Mouse (Mus musculus): ENCODE data around the gene Ltn1. TPM values are rescaled to one million over a fixed set of nuclear protein-coding genes. Genes with fewer than 3 reads are reported as not detected.

The Ltn1 gene
- total and polyA plus RNA-seq, 2 experiments from 2014 or later: 11.2 to 12.9 TPM

GRCm38 (mm10) chr16:87441089-87441488 is 8.7 kb upstream of the Ltn1 start:
- H3K36me3 ChIP-seq (replicated peaks; ENCODE audit: control insufficient read depth, insufficient read depth, low read length): peaks cover 7% of the 10 kb centered on the region
- ATAC-seq (ENCODE audit: insufficient read depth, low read depth) (no peak), DNase-seq (ENCODE audit: low spot score) (peak; percentile 26)
- H3K4me2 ChIP-seq (ENCODE audit: low read depth, low read length): peak overlapping the region; percentile 83
- H3K27me3 ChIP-seq (ENCODE audit: control insufficient read depth, insufficient read depth, low read length): no peaks in the 10 kb centered on the region
- WGBS: 20% methylated on average over 9 of the region's 9 CpGs
- peak overlapping the region; percentile 89; the same call in 1 of the 2 replicates for H3K27ac ChIP-seq (ENCODE audit: low read depth)
- H3K4me1 ChIP-seq (ENCODE audit: control insufficient read depth, insufficient read depth): peaks cover 14% of the 10 kb centered on the region
- peak overlapping the region; percentile 69 for H3K9ac ChIP-seq (replicated peaks; ENCODE audit: low read depth, low read length)
- peak overlapping the region; percentile 72 for H3K4me3 ChIP-seq (ENCODE audit: low read depth, low read length)
- H3K9me3 ChIP-seq (replicated peaks; ENCODE audit: control insufficient read depth, low read length): no peaks in the 10 kb centered on the region
- TF ChIP-seq CTCF (IDR thresholded peaks at IDR 0.05; ENCODE audit: low read depth) (peak; percentile 47), EP300 (IDR thresholded peaks at IDR 0.05; ENCODE audit: low read depth) (no peak)

- ATAC-seq (ENCODE audit: insufficient read depth, low read depth): peak; percentile 97
- Histone ChIP-seq H3K27ac (ENCODE audit: low read depth) (peak within 1 kb of the TSS; percentile 89), H3K4me1 (ENCODE audit: control insufficient read depth, insufficient read depth) (peaks cover 14% of the 10 kb centered on the region), H3K4me3 (ENCODE audit: low read depth, low read length) (peak within 1 kb of the TSS; percentile 72), H3K36me3 (replicated peaks; ENCODE audit: control insufficient read depth, insufficient read depth, low read length) (peaks cover 8% of the 10 kb centered on the region), H3K9me3 (replicated peaks; ENCODE audit: control insufficient read depth, low read length) (no peaks in the 10 kb centered on the region), H3K4me2 (ENCODE audit: low read depth, low read length) (peak within 1 kb of the TSS; percentile 83), H3K27me3 (ENCODE audit: control insufficient read depth, insufficient read depth, low read length) (no peaks in the 10 kb centered on the region), H3K9ac (replicated peaks; ENCODE audit: low read depth, low read length) (peak within 1 kb of the TSS; percentile 69)
- DNase-seq (ENCODE audit: low spot score): peak; percentile 92
- under 1% methylated on average over 38 of the region's 38 CpGs for WGBS
- no peak for TF ChIP-seq CTCF (IDR thresholded peaks at IDR 0.05; ENCODE audit: low read depth)
- TF ChIP-seq EP300 (IDR thresholded peaks at IDR 0.05; ENCODE audit: low read depth): no peak
These were observed 7.8 kb upstream of the Ltn1 start, which contains the start of gene Rwdd2b for GRCm38 (mm10) chr16:87440184-87440686. Gene Rwdd2b, minus strand, starts transcription at chr16:87440573.

GRCm38 (mm10) chr16:87438697-87439096 is 6.3 kb upstream of the Ltn1 start:
- Histone ChIP-seq H3K4me1 (ENCODE audit: control insufficient read depth, insufficient read depth) (peaks cover 14% of the 10 kb centered on the region), H3K27ac (ENCODE audit: low read depth) (no peak overlapping the region), H3K27me3 (ENCODE audit: control insufficient read depth, insufficient read depth, low read length) (no peaks in the 10 kb centered on the region), H3K9ac (replicated peaks; ENCODE audit: low read depth, low read length) (no peak overlapping the region), H3K36me3 (replicated peaks; ENCODE audit: control insufficient read depth, insufficient read depth, low read length) (peaks cover 13% of the 10 kb centered on the region), H3K4me3 (ENCODE audit: low read depth, low read length) (no peak overlapping the region), H3K9me3 (replicated peaks; ENCODE audit: control insufficient read depth, low read length) (no peaks in the 10 kb centered on the region), H3K4me2 (ENCODE audit: low read depth, low read length) (no peak overlapping the region)
- WGBS: 85% methylated on average over 8 of the region's 8 CpGs
- ATAC-seq (ENCODE audit: insufficient read depth, low read depth) (no peak), DNase-seq (ENCODE audit: low spot score) (no peak)
- TF ChIP-seq CTCF (IDR thresholded peaks at IDR 0.05; ENCODE audit: low read depth) (no peak), EP300 (IDR thresholded peaks at IDR 0.05; ENCODE audit: low read depth) (no peak)

GRCm38 (mm10) chr16:87437096-87437495 is 4.7 kb upstream of the Ltn1 start:
- H3K4me3 ChIP-seq (ENCODE audit: low read depth, low read length): no peak overlapping the region
- H3K9me3 ChIP-seq (replicated peaks; ENCODE audit: control insufficient read depth, low read length): no peaks in the 10 kb centered on the region
- TF ChIP-seq CTCF (IDR thresholded peaks at IDR 0.05; ENCODE audit: low read depth) (no peak), EP300 (IDR thresholded peaks at IDR 0.05; ENCODE audit: low read depth) (no peak)
- peaks cover 14% of the 10 kb centered on the region for H3K4me1 ChIP-seq (ENCODE audit: control insufficient read depth, insufficient read depth)
- DNase-seq (ENCODE audit: low spot score): no peak
- no peak overlapping the region for H3K9ac ChIP-seq (replicated peaks; ENCODE audit: low read depth, low read length)
- H3K36me3 ChIP-seq (replicated peaks; ENCODE audit: control insufficient read depth, insufficient read depth, low read length): peaks cover 13% of the 10 kb centered on the region
- H3K27me3 ChIP-seq (ENCODE audit: control insufficient read depth, insufficient read depth, low read length): no peaks in the 10 kb centered on the region
- no peak overlapping the region for H3K27ac ChIP-seq (ENCODE audit: low read depth)
- ATAC-seq (ENCODE audit: insufficient read depth, low read depth): no peak
- no peak overlapping the region for H3K4me2 ChIP-seq (ENCODE audit: low read depth, low read length)
- 90% methylated on average over 21 of the region's 21 CpGs for WGBS

GRCm38 (mm10) chr16:87435411-87436205 is 3.2 kb upstream of the Ltn1 start:
- H3K4me3 ChIP-seq (ENCODE audit: low read depth, low read length): no peak overlapping the region
- ATAC-seq (ENCODE audit: insufficient read depth, low read depth): no peak
- H3K27me3 ChIP-seq (ENCODE audit: control insufficient read depth, insufficient read depth, low read length): no peaks in the 10 kb centered on the region
- H3K9me3 ChIP-seq (replicated peaks; ENCODE audit: control insufficient read depth, low read length): no peaks in the 10 kb centered on the region
- H3K9ac ChIP-seq (replicated peaks; ENCODE audit: low read depth, low read length): no peak overlapping the region
- H3K36me3 ChIP-seq (replicated peaks; ENCODE audit: control insufficient read depth, insufficient read depth, low read length): peaks cover 13% of the 10 kb centered on the region
- H3K4me2 ChIP-seq (ENCODE audit: low read depth, low read length): no peak overlapping the region
- no peak for DNase-seq (ENCODE audit: low spot score)
- WGBS: 79% methylated on average over 13 of the region's 13 CpGs
- H3K4me1 ChIP-seq (ENCODE audit: control insufficient read depth, insufficient read depth): peaks cover 9% of the 10 kb centered on the region; the same call in 1 of the 2 replicates
- no peak overlapping the region for H3K27ac ChIP-seq (ENCODE audit: low read depth)
- TF ChIP-seq CTCF (IDR thresholded peaks at IDR 0.05; ENCODE audit: low read depth) (no peak), EP300 (IDR thresholded peaks at IDR 0.05; ENCODE audit: low read depth) (no peak)
